Mouse (Mus musculus) spleen, adult 2 months (tissue): ENCODE results near the gene Adi1. TPM values are rescaled to one million over a fixed set of nuclear protein-coding genes. Genes with fewer than 3 reads are reported as not detected.

Source experiments
- DNase-seq, 2 experiments: peaks; one replicate each; pipeline versions ENCODE4 v3.0.0 to v3.0.0-alpha.2; 2012 to 2021; ENCODE audit warnings: low spot score in 2 of 2, low read depth in 1 of 2
- H3K27ac ChIP-seq: fragments of 200-500 bp; 2 replicates; pipeline ENCODE4 v1.5.1; 2012; ENCODE audit warnings: low read length, inconsistent platforms; ENCODE audit not compliant: insufficient read depth
- H3K27me3 ChIP-seq: fragments of 200-500 bp; 2 replicates; pipeline ENCODE4 v1.6.1; 2012; ENCODE audit warnings: mild to moderate bottlenecking, moderate library complexity, low read length, inconsistent platforms; ENCODE audit not compliant: control insufficient read depth, insufficient read depth
- H3K36me3 ChIP-seq: fragments of 200-500 bp; 2 replicates; pipeline ENCODE4 v1.6.1; 2012; ENCODE audit warnings: mild to moderate bottlenecking, low read length, inconsistent platforms; ENCODE audit not compliant: control insufficient read depth, insufficient read depth
- H3K4me1 ChIP-seq: fragments of 200-500 bp; 2 replicates; pipeline ENCODE4 v1.6.1; 2011; ENCODE audit warnings: inconsistent platforms; ENCODE audit not compliant: control insufficient read depth, insufficient read depth, insufficient read length
- H3K4me3 ChIP-seq: fragments of 200-500 bp; 2 replicates; pipeline ENCODE4 v1.5.1; 2011; ENCODE audit warnings: mild to moderate bottlenecking, inconsistent platforms; ENCODE audit not compliant: insufficient read depth, insufficient read length; ENCODE audit errors: extremely low read depth
- CTCF ChIP-seq: fragments of 200-500 bp; IDR thresholded peaks from 2 replicates; pipeline ENCODE4 v1.5.1; 2011; ENCODE audit warnings: mild to moderate bottlenecking, inconsistent platforms; ENCODE audit not compliant: insufficient read depth, insufficient read length, insufficient replicate concordance; ENCODE audit errors: extremely low read depth
- POLR2A ChIP-seq: fragments of 200-500 bp; IDR thresholded peaks from 2 replicates; pipeline ENCODE4 v1.6.1; 2011; ENCODE audit warnings: low read depth, low read length, inconsistent platforms
- WGBS: fragments of 180-500 bp; shearing (Covaris S2); methylation state at CpG from one replicate; pipeline ENCODE4 v1.1.7; 2018; 5-methylcytosine and 5-hydroxymethylcytosine counted together
- polyA plus RNA-seq: library from polyadenylated mRNA; depleted of rRNA; stranded (reverse); fragments of >200 nt; gene quantifications from 2 replicates; pipeline ENCODE4 v1.2.3, GENCODE M21; 2012; rRNA removed

Gene Adi1
- polyA plus RNA-seq, 1 experiment: 7.6 TPM

DNA sequence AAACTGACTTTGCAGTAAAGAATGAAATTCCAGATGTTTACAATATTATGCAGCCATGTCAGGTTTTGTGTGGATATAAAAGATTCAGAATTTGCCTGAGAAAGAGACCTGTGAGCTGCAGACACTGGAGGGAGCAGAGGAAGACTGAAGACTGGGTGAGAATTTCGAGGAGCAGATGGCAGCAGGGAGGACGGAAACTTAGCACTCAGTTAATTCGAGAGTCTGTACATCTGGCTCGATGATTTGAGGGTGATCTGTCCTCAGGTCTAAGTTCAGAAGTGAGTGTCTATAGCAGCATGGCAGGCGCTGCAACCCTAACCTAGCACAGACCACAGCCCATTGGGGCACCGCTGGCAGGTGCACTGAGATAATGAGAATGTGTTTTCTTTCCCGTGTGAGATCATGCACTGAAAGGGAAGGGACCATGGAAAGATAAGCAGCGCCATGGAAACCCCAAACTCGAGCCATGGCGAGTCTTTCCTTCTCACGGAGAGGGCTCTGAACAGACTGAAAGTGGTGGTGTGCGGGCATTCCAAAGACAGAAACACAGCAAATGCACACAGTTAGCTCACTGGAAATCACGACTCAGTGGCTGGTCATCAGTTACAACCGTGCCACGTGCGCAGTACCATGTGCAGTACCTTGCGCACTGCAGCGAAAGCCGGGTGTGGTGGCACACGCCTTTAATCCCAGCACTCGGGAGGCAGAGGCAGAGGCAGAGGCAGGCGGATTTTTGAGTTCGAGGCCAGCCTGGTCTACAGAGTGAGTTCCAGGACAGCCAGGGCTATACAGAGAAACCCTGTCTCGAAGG, 40.0 kb downstream of the Adi1 start:
- 87% methylated on average over 24 of the region's 24 CpGs for whole genome bisulfite sequencing
- no peak for DNase-seq
- Histone ChIP-seq H3K27me3 (no peaks in the 10 kb centered on the region), H3K4me1 (no peaks in the 10 kb centered on the region), H3K4me3 (no peak overlapping the region), H3K27ac (no peak overlapping the region), H3K36me3 (peaks cover 31% of the 10 kb centered on the region)
- TF ChIP-seq CTCF: no peak
- TF ChIP-seq POLR2A: no peak

DNA sequence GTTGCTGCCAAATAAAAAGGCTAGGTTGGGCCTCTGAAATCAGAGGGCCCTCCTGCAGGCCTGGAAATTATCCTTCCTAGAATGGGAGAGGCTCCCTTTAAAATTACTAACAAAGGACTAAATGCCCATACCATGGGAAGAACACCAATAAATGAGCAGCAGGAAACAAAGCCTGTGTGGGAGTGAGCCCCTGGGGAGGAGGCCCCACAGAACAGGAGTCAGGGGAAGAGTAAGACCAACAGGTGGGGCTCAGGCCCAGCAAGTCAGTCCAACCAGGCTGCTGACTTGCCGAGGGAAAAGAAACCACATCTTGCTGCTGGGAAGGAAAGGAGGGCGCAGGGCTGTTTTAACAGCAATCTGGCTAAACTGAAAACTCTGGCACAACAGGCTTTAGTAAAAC, 42.0 kb downstream of the Adi1 start:
- DNase-seq: no peak
- 85% methylated on average over 2 of the region's 2 CpGs for WGBS
- TF ChIP-seq POLR2A: no peak
- TF ChIP-seq CTCF: no peak
- Histone ChIP-seq H3K4me1 (no peaks in the 10 kb centered on the region), H3K36me3 (peaks cover 35% of the 10 kb centered on the region), H3K4me3 (no peak overlapping the region), H3K27ac (no peak overlapping the region), H3K27me3 (no peaks in the 10 kb centered on the region)

DNA sequence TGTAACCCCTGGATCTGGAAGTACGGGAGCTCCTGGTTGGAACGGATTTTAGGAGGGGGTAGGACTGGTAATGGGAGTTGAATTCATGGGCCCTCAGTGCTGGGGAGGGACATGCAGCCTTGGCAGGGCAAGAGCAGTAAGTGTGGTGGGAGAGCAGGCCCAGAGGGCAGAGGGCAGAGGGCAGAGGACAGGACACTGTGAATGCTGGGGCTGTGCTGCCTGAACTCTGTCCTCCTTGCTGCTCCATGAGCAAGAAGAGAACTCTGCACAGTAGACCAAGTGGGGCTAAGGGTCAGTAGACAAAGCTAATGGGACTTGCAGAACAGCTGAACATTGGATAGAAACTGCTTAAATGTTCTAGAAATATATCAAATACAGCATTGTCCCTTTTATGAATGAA, 43.1 kb downstream of the Adi1 start:
- no peaks in the 10 kb centered on the region for H3K27me3 ChIP-seq
- no peak for DNase-seq
- H3K36me3 ChIP-seq: peaks cover 31% of the 10 kb centered on the region
- WGBS: 93% methylated on average over 2 of the region's 2 CpGs
- no peaks in the 10 kb centered on the region for H3K4me1 ChIP-seq
- no peak overlapping the region for H3K4me3 ChIP-seq
- no peak overlapping the region for H3K27ac ChIP-seq
- no peak for TF ChIP-seq POLR2A

DNA sequence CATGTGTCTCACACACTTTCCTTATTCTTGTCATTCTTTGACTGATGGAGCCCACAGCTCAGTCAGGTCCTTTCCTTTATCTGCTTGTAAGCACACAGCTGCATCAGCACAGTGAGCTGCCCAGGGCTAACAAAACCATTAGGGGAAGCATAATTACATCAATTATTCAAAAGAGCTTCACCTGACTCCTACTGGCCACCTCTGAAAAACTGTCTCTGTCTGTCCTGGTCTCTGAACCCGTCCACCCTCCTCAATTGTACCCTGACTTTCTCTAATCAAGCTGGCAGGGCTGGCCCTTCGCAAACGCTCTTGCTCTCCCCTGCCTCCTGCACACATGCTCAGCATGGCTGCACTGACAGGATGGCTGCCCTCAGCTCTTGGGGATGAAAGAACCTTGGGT, 49.3 kb downstream of the Adi1 start:
- Histone ChIP-seq H3K4me1 (no peaks in the 10 kb centered on the region), H3K27me3 (no peaks in the 10 kb centered on the region), H3K36me3 (peaks cover 20% of the 10 kb centered on the region), H3K4me3 (no peak overlapping the region), H3K27ac (no peak overlapping the region)
- no peak for DNase-seq
- 88% methylated on average over 3 of the region's 3 CpGs for WGBS
- TF ChIP-seq POLR2A (no peak), CTCF (no peak)

DNA sequence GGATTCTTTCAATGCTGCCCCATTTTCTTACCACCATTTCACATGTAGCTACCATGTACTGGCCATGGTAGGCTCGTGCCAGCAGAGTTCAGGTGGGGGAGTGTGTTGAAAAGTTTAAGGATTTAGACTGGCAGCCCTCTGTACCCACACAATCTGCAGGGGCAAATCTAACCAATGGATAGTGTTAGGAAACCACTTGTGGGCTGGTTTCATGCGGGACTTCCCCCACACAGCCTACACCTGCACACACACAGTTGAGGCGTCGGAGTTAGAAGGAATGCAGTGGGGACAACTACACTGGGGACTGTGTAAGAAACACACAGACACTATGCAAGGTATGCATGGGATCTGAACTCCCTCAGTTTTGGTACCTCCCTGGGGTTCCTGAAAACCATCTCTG, 51.2 kb downstream of the Adi1 start:
- no peak overlapping the region for H3K27ac ChIP-seq
- no peak overlapping the region for H3K4me3 ChIP-seq
- no peaks in the 10 kb centered on the region for H3K4me1 ChIP-seq
- WGBS: 66% methylated on average over 4 of the region's 4 CpGs
- no peaks in the 10 kb centered on the region for H3K27me3 ChIP-seq
- TF ChIP-seq CTCF: no peak
- no peak for DNase-seq
- peaks cover 6% of the 10 kb centered on the region for H3K36me3 ChIP-seq

DNA sequence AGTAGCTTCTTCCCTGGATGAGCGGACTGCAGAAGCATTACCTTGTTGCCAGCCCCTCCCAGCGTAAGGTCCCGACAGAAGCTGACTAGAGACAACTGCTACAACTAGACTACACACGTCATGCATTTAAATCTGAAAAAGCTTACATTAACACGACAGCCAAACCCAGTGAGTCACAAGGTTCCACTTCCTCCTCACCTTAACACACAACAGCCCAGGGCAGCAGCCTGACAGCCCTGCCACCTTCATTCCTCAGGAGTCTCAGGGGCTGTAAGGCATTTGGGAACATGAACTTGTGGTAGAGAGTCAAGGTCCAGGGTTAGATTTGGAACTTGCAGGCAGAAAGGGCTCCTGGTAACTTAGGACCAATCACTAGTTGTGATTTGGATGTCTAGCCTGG, 52.0 kb downstream of the Adi1 start:
- Histone ChIP-seq H3K27ac (no peak overlapping the region), H3K4me3 (no peak overlapping the region), H3K4me1 (no peaks in the 10 kb centered on the region), H3K36me3 (peaks cover 6% of the 10 kb centered on the region), H3K27me3 (no peaks in the 10 kb centered on the region)
- no peak for TF ChIP-seq CTCF
- no peak for TF ChIP-seq POLR2A
- DNase-seq: peak in 1 of 2 experiments; percentile 10
- 75% methylated on average over 5 of the region's 5 CpGs for WGBS

Other genes with a start within 250 kb of the Adi1 start
- not detected in 2 replicates for gene Dcdc2c, start 122.8 kb upstream of the Adi1 start, polyA plus RNA-seq
- not detected in 2 replicates for gene Allc, start 92.7 kb upstream of the Adi1 start, polyA plus RNA-seq
- 0.18 and 0.46 TPM in 2 replicates for gene Colec11, start 51.9 kb upstream of the Adi1 start, polyA plus RNA-seq
- gene Rps7, start 39.3 kb upstream of the Adi1 start, polyA plus RNA-seq: 225 and 315 TPM in 2 replicates
- gene Rnaseh1, start 25.6 kb upstream of the Adi1 start, polyA plus RNA-seq: 10.2 and 10.3 TPM in 2 replicates
- gene Trappc12, start 75.2 kb downstream of the Adi1 start, polyA plus RNA-seq: 18.7 and 22.0 TPM in 2 replicates
- gene Eipr1, start 76.6 kb downstream of the Adi1 start, polyA plus RNA-seq: 28.5 and 29.8 TPM in 2 replicates